Mouse (Mus musculus) G1E (cell line): ENCODE results near the gene Plpp7.

Experiments
- CTCF ChIP-seq: IDR thresholded peaks from 2 replicates; pipeline ENCODE4 v1.5.1; 2012; ENCODE audit warnings: low read depth, low read length, inconsistent platforms, mixed read lengths
- GATA2 ChIP-seq: IDR thresholded peaks from 2 replicates; pipeline ENCODE4 v1.6.1; 2012; ENCODE audit warnings: low read depth, low read length, inconsistent platforms, borderline replicate concordance

- TF ChIP-seq CTCF (no peak), GATA2 (no peak)
Measured at GRCm38 (mm10) chr2:32084111-32084871, 11.0 kb upstream of the Plpp7 start, which contains the start of gene Fam78a.
